Mouse (Mus musculus) midbrain, embryonic 16.5 days (tissue): ENCODE measurements around the gene Slc2a5. TPM values are rescaled to one million over a fixed set of nuclear protein-coding genes. Genes with fewer than 3 reads are reported as not detected.

ENCODE experiments used
- ATAC-seq: fragments of 200-750 bp; cut with Nextera tagmentation; 2 replicates; pipeline ENCODE4 v1.8.0; 2017; ENCODE audit warnings: moderate TSS enrichment
- H3K27ac ChIP-seq: fragments of 300-500 bp; sonication (generic); 2 replicates; pipeline ENCODE4 v1.5.1; 2014; ENCODE audit warnings: mild to moderate bottlenecking, low read length, mixed read lengths
- H3K27me3 ChIP-seq: fragments of 300-500 bp; sonication (generic); 2 replicates; pipeline ENCODE4 v1.6.1; 2014; ENCODE audit warnings: low read depth, low read length, mixed read lengths; ENCODE audit not compliant: control insufficient read depth, insufficient read depth
- H3K36me3 ChIP-seq: fragments of 300-500 bp; sonication (generic); 2 replicates; pipeline ENCODE4 v1.6.1; 2014; ENCODE audit warnings: mild to moderate bottlenecking, low read length, moderate library complexity, mixed read lengths; ENCODE audit not compliant: control insufficient read depth, insufficient read depth
- H3K4me1 ChIP-seq: fragments of 300-500 bp; sonication (generic); 2 replicates; pipeline ENCODE4 v1.6.1; 2014; ENCODE audit warnings: mild to moderate bottlenecking, low read length, mixed read lengths; ENCODE audit not compliant: control insufficient read depth, insufficient read depth
- H3K4me2 ChIP-seq: fragments of 300-500 bp; sonication (generic); 2 replicates; pipeline ENCODE4 v1.6.1; 2014; ENCODE audit warnings: mild to moderate bottlenecking, low read length, mixed read lengths
- H3K4me3 ChIP-seq: fragments of 300-500 bp; sonication (generic); 2 replicates; pipeline ENCODE4 v1.5.1; 2014; ENCODE audit warnings: low read depth, mild to moderate bottlenecking, low read length, moderate library complexity, mixed read lengths
- H3K9ac ChIP-seq: fragments of 300-500 bp; sonication (generic); 2 replicates; pipeline ENCODE4 v1.6.1; 2014; ENCODE audit warnings: low read depth, low read length, mixed read lengths
- H3K9me3 ChIP-seq: fragments of 300-500 bp; sonication (generic); replicated peaks from 2 replicates; pipeline ENCODE4 v1.6.1; 2014; ENCODE audit warnings: mild to moderate bottlenecking, low read length, mixed read lengths; ENCODE audit not compliant: control insufficient read depth, poor library complexity, severe bottlenecking
- WGBS: fragments of 180-500 bp; shearing (Covaris S2); extraction: QIAGEN DNeasy Blood & Tissue Kit; methylation state at CpG from one replicate; pipeline ENCODE4 v1.1.7; 2014; 5-methylcytosine and 5-hydroxymethylcytosine counted together
- polyA plus RNA-seq: library from polyadenylated mRNA; unstranded; fragments of >200 nt; fragmentation: Nextera tagmentation; extraction: Ambion mirVana; gene quantifications from 2 replicates; pipeline ENCODE4 v1.2.1, GENCODE M21; 2015

Gene Slc2a5
- polyA plus RNA-seq, 1 experiment from 2014 or later = 2.9 TPM

GRCm38 (mm10) chr4:150162561-150163169 lies 43.6 kb downstream of the Slc2a5 start:
- no peak overlapping the region for H3K27ac ChIP-seq
- no peak overlapping the region for H3K4me3 ChIP-seq
- no peaks in the 10 kb centered on the region for H3K9me3 ChIP-seq
- no peak overlapping the region for H3K4me2 ChIP-seq
- no peaks in the 10 kb centered on the region for H3K27me3 ChIP-seq
- WGBS = 74% methylated on average over 13 of the region's 13 CpGs
- no peaks in the 10 kb centered on the region for H3K4me1 ChIP-seq
- H3K9ac ChIP-seq = no peak overlapping the region
- no peaks in the 10 kb centered on the region for H3K36me3 ChIP-seq
- ATAC-seq = no peak

DNA sequence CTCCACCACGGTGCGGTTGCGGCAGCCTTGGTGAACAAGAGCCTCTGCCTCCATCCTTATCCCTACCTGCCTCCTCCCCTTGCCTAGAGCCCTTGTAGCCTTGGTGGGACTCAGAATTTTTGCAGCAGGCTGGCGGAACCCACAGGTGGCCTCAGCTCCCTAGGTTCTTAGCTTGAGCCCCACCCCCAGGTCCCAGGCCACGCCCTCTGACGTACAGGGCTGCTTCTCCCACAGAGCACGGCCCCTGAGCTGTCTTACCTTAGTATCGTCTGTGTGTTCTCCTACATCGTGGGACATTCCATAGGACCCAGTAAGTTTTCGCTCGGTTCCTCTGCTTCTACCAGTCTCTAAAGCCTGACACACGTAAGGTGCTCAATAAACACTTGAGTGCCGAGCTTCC lies 45.8 kb downstream of the Slc2a5 start:
- Histone ChIP-seq H3K27ac (no peak overlapping the region), H3K36me3 (no peaks in the 10 kb centered on the region), H3K4me1 (no peaks in the 10 kb centered on the region), H3K9ac (no peak overlapping the region), H3K4me2 (no peak overlapping the region), H3K9me3 (no peaks in the 10 kb centered on the region), H3K27me3 (no peaks in the 10 kb centered on the region), H3K4me3 (no peak overlapping the region)
- ATAC-seq = no peak
- 41% methylated on average over 13 of the region's 13 CpGs for WGBS

DNA sequence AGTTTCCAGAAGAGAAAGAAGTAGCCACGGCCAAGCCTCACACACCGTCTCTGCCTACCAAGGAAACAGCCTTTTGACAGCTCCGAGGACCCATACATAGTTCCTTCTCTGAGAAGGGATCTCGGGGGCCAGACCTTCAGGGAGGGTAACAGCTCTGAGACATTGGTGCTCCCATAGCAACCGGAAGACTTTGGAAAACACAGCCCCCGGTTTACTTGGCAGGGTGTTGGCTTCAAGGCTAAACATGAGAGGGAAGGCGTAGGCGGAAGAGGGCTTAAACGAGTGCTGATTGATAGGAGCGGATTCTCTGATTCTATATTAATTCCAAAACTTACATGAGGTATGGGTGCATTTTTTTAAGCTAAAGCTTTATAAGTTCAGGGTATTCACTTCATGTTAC lies 49.3 kb downstream of the Slc2a5 start:
- no peak overlapping the region for H3K9ac ChIP-seq
- no peaks in the 10 kb centered on the region for H3K4me1 ChIP-seq
- WGBS = 67% methylated on average over 10 of the region's 10 CpGs
- no peaks in the 10 kb centered on the region for H3K9me3 ChIP-seq
- no peak overlapping the region for H3K4me2 ChIP-seq
- H3K4me3 ChIP-seq = no peak overlapping the region
- H3K27ac ChIP-seq = no peak overlapping the region
- ATAC-seq = no peak
- H3K27me3 ChIP-seq = no peaks in the 10 kb centered on the region
- H3K36me3 ChIP-seq = no peaks in the 10 kb centered on the region

- Histone ChIP-seq H3K27ac (no peak overlapping the region), H3K4me2 (no peak overlapping the region), H3K9ac (no peak overlapping the region), H3K4me3 (no peak overlapping the region), H3K9me3 (no peaks in the 10 kb centered on the region), H3K36me3 (no peaks in the 10 kb centered on the region), H3K27me3 (no peaks in the 10 kb centered on the region), H3K4me1 (no peaks in the 10 kb centered on the region)
- ATAC-seq = no peak
- WGBS = 77% methylated on average over 8 of the region's 8 CpGs
These were observed 53.0 kb downstream of the Slc2a5 start for GRCm38 (mm10) chr4:150172107-150172506.

DNA sequence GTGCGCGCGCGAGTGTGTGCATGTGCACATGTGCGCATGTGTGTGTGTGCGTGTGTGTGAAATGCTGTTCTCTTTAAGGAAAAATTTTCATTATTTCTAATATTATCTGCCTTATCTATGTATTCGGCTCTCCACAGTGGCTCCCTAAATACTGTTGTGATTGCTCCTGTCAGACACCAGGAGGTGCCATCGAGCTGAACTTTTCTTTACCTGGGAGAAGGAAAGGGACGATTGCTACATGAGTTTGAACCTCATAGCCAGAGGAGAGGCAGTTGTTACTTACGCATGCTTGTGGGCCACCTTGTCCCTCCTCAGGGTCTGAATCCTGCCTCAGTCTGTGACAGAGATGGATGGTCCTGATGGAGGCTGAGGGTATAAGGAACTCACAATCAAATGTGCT lies 54.2 kb downstream of the Slc2a5 start:
- WGBS = 59% methylated on average over 10 of the region's 10 CpGs
- H3K27ac ChIP-seq = no peak overlapping the region
- no peaks in the 10 kb centered on the region for H3K9me3 ChIP-seq
- H3K27me3 ChIP-seq = no peaks in the 10 kb centered on the region
- H3K9ac ChIP-seq = no peak overlapping the region
- no peaks in the 10 kb centered on the region for H3K4me1 ChIP-seq
- H3K36me3 ChIP-seq = no peaks in the 10 kb centered on the region
- H3K4me3 ChIP-seq = no peak overlapping the region
- no peak for ATAC-seq
- no peak overlapping the region for H3K4me2 ChIP-seq

- WGBS = 94% methylated on average over 14 of the region's 14 CpGs
- no peaks in the 10 kb centered on the region for H3K36me3 ChIP-seq
These were observed 54.9 kb downstream of the Slc2a5 start for GRCm38 (mm10) chr4:150174027-150174426.

DNA sequence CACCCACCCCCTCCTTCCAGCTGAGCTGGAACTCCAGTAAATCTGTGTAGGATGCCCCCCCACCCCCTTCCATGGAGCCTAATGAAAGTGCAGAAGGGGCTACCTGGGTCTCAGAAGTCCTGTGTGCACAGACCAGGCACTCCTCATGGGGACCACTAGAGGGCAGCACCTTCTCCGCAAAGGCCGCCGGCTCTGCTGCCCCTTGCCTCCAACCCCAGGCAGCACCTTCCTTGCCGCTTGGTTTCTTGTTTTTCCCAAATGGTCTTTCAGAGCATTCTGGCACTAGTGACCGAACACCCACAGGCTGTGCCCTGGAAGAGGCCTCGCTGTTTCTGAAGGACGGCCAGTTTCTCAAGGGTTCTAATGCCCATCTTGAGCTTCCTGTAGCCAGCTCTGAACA lies 57.5 kb downstream of the Slc2a5 start:
- H3K27ac ChIP-seq = no peak overlapping the region
- H3K27me3 ChIP-seq = no peaks in the 10 kb centered on the region
- WGBS = 7% methylated on average over 7 of the region's 7 CpGs
- no peak overlapping the region for H3K4me3 ChIP-seq
- no peaks in the 10 kb centered on the region for H3K36me3 ChIP-seq
- no peaks in the 10 kb centered on the region for H3K4me1 ChIP-seq
- no peak for ATAC-seq
- H3K9me3 ChIP-seq = no peaks in the 10 kb centered on the region
- H3K9ac ChIP-seq = no peak overlapping the region
- H3K4me2 ChIP-seq = peak overlapping the region; percentile 25; the same call in 1 of the 2 replicates

More at GRCm38 (mm10) chr4:150174027-150174426, 54.9 kb downstream of the Slc2a5 start:
- Histone ChIP-seq H3K4me3 (no peak overlapping the region), H3K9me3 (no peaks in the 10 kb centered on the region), H3K4me1 (no peaks in the 10 kb centered on the region), H3K4me2 (no peak overlapping the region), H3K9ac (no peak overlapping the region), H3K27me3 (no peaks in the 10 kb centered on the region), H3K27ac (no peak overlapping the region)
- ATAC-seq = no peak

DNA sequence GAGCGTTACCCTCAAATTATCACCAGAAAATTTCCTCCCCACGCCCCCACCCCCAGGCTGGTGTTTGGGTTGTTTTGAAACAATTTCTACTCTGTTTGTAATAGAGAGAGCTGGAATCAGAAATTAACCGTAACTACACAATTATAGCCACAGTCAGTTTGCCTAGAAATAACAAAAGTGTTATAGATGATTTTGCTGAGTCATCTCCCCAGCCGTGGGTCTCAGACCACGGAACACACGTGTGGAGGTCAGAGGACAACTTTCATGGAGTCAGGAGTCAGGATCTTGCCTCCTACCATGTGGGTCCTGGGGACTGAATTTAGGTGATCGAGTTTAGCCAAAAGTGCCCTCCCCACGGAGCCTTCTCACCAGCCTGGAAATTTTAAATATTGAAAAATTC lies 58.0 kb downstream of the Slc2a5 start:
- Histone ChIP-seq H3K27me3 (no peaks in the 10 kb centered on the region), H3K4me1 (no peaks in the 10 kb centered on the region), H3K36me3 (no peaks in the 10 kb centered on the region), H3K9me3 (no peaks in the 10 kb centered on the region), H3K9ac (no peak overlapping the region), H3K4me3 (no peak overlapping the region), H3K4me2 (no peak overlapping the region), H3K27ac (no peak overlapping the region)
- ATAC-seq = no peak
- WGBS = 84% methylated on average over 8 of the region's 8 CpGs

- no peak for ATAC-seq
- Histone ChIP-seq H3K4me1 (no peaks in the 10 kb centered on the region), H3K4me3 (no peak overlapping the region), H3K9ac (no peak overlapping the region), H3K4me2 (no peak overlapping the region), H3K27me3 (no peaks in the 10 kb centered on the region), H3K36me3 (no peaks in the 10 kb centered on the region), H3K9me3 (no peaks in the 10 kb centered on the region), H3K27ac (no peak overlapping the region)
- 71% methylated on average over 4 of the region's 4 CpGs for WGBS
These were observed 59.0 kb downstream of the Slc2a5 start for GRCm38 (mm10) chr4:150178131-150178530.
